Mouse (Mus musculus) heart, embryonic 10.5 days (tissue): Measurements from ENCODE around the gene Slc26a11. TPM values are rescaled to one million over a fixed set of nuclear protein-coding genes. Genes with fewer than 3 reads are reported as not detected.
"Not testable (repeated sequence)": the region's sequence is repeated elsewhere in the genome, so short reads cannot be mapped to it uniquely, and the experiment has no call there.

Source experiments
- DNase-seq: peaks from one replicate; pipeline ENCODE4 v3.0.0-alpha.2; 2017; ENCODE audit warnings: low spot score
- H3K27ac ChIP-seq: fragments of 300-500 bp; sonication (generic); 2 replicates; pipeline ENCODE4 v1.5.1; 2016; ENCODE audit warnings: mild to moderate bottlenecking
- H3K27me3 ChIP-seq: fragments of 300-500 bp; sonication (generic); 2 replicates; pipeline ENCODE4 v1.6.1; 2016; ENCODE audit warnings: mild to moderate bottlenecking; ENCODE audit not compliant: poor library complexity, insufficient read depth, severe bottlenecking
- H3K36me3 ChIP-seq: fragments of 300-500 bp; sonication (generic); 2 replicates; pipeline ENCODE4 v1.6.1; 2016; ENCODE audit warnings: mild to moderate bottlenecking, moderate library complexity
- H3K4me1 ChIP-seq: fragments of 300-500 bp; sonication (generic); 2 replicates; pipeline ENCODE4 v1.6.1; 2016; ENCODE audit warnings: mild to moderate bottlenecking
- H3K4me3 ChIP-seq: fragments of 300-500 bp; sonication (generic); 2 replicates; pipeline ENCODE4 v1.5.1; 2016; ENCODE audit warnings: mild to moderate bottlenecking, moderate library complexity
- H3K9me3 ChIP-seq: fragments of 300-500 bp; sonication (generic); 2 replicates; pipeline ENCODE4 v1.6.1; 2016; ENCODE audit warnings: mild to moderate bottlenecking, moderate library complexity
- WGBS: fragments of 180-500 bp; shearing (Covaris S2); methylation state at CpG from one replicate; pipeline ENCODE4 v1.1.7; 2016; 5-methylcytosine and 5-hydroxymethylcytosine counted together
- polyA plus RNA-seq: library from polyadenylated mRNA; unstranded; fragments of >200 nt; fragmentation: Nextera tagmentation; extraction: Ambion mirVana; gene quantifications from 2 replicates; pipeline ENCODE4 v1.2.1, GENCODE M21; 2016

Slc26a11 gene
- polyA plus RNA-seq, 1 experiment from 2014 or later = 10.8 TPM

DNA sequence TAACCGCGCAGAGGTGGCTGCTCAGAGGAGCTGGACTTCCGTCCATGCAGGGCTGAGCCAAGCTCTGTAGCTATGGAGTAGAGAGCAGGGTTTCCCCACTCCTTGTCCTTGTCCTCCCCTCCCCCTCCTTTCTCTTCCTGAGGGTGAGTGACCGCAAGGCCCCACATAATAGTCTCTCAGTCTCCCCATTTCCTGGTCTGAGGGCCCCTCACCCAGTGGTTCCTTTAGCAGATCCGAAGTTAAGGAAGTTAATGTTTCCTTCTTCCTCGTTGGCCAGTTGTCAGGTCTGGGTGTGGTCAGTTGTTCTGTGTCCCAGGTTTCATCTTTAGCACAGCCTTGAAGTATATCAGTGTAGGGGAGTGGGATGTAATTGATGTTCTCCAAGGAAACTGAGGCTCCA is 20.1 kb downstream of the Slc26a11 start:
- Histone ChIP-seq H3K36me3 (peaks cover 55% of the 10 kb centered on the region), H3K9me3 (no peaks in the 10 kb centered on the region), H3K4me3 (no peak overlapping the region), H3K27me3 (no peaks in the 10 kb centered on the region), H3K4me1 (peaks cover 18% of the 10 kb centered on the region), H3K27ac (no peak overlapping the region)
- WGBS = 72% methylated on average over 6 of the region's 6 CpGs
- DNase-seq = no peak

DNA sequence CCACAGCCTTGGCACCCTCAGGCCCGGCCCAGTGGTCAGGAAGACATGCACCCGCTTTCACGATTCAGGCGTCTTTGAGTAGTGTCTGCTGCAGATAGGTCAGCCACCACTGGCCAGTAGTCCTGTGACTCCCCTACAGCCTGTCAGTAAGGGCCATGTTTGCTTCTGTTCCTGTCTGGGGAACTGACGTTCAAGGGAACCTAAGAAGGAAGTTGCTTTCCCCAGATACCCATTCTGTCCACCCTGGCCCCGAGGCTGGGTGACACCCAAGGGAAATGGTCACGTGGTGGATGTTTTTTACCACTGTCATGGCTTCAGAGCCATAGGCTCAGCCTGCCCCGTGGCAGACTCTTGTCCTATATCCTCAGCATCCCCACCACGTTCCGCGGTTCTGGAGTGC is 22.0 kb downstream of the Slc26a11 start:
- 85% methylated on average over 11 of the region's 11 CpGs for WGBS
- Histone ChIP-seq H3K4me1 (peaks cover 28% of the 10 kb centered on the region), H3K36me3 (peaks cover 52% of the 10 kb centered on the region), H3K4me3 (no peak overlapping the region), H3K27me3 (no peaks in the 10 kb centered on the region), H3K9me3 (no peaks in the 10 kb centered on the region), H3K27ac (no peak overlapping the region)
- no peak for DNase-seq

DNA sequence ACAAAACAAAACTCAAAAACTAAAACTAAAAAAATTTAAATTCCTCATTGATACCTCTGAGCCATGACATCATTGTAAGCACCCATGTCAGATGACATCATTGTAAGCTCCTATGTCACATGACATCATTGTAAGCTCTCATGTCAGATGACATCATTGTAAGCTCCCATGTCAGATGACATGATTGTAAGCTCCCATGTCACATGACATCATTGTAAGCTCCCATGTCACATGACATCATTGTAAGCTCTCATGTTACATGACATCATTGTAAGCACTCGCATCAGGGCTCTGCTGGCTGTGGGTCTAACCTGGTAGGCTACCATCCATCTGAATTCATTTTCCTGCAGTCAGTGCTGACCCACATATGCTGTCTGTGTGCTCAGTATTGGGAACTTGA is 23.2 kb downstream of the Slc26a11 start:
- no peak for DNase-seq
- no peak overlapping the region for H3K27ac ChIP-seq
- H3K9me3 ChIP-seq = no peaks in the 10 kb centered on the region
- H3K36me3 ChIP-seq = peaks cover 50% of the 10 kb centered on the region
- H3K4me1 ChIP-seq = peaks cover 27% of the 10 kb centered on the region
- H3K4me3 ChIP-seq = no peak overlapping the region
- H3K27me3 ChIP-seq = no peaks in the 10 kb centered on the region
- 83% methylated on average over 1 of the region's 1 CpGs for WGBS

GRCm38 (mm10) chr11:119381631-119382337 is 26.4 kb downstream of the Slc26a11 start:
- Histone ChIP-seq H3K4me1 (peaks cover 23% of the 10 kb centered on the region), H3K9me3 (no peaks in the 10 kb centered on the region), H3K27me3 (no peaks in the 10 kb centered on the region), H3K36me3 (peaks cover 39% of the 10 kb centered on the region), H3K27ac (peak overlapping the region; percentile 78), H3K4me3 (0 out of 2 replicates have a peak overlapping the region, but pooled peaks have one; percentile 0)
- DNase-seq = no peak
- 36% methylated on average over 9 of the region's 9 CpGs for WGBS

GRCm38 (mm10) chr11:119382338-119382850 is 27.0 kb downstream of the Slc26a11 start:
- H3K36me3 ChIP-seq = peaks cover 33% of the 10 kb centered on the region
- peaks cover 29% of the 10 kb centered on the region for H3K4me1 ChIP-seq
- no peaks in the 10 kb centered on the region for H3K27me3 ChIP-seq
- no peaks in the 10 kb centered on the region for H3K9me3 ChIP-seq
- WGBS = 60% methylated on average over 6 of the region's 6 CpGs
- peak overlapping the region; percentile 78 for H3K27ac ChIP-seq
- H3K4me3 ChIP-seq = no peak overlapping the region
- DNase-seq = no peak

GRCm38 (mm10) chr11:119384904-119385303 is 29.5 kb downstream of the Slc26a11 start:
- Histone ChIP-seq H3K4me3 (no peak overlapping the region), H3K27ac (peak overlapping the region; percentile 52; the same call in 1 of the 2 replicates), H3K4me1 (peaks cover 49% of the 10 kb centered on the region), H3K9me3 (no peaks in the 10 kb centered on the region), H3K27me3 (peaks cover 16% of the 10 kb centered on the region; the same call in 1 of the 2 replicates), H3K36me3 (peaks cover 8% of the 10 kb centered on the region)
- no peak for DNase-seq
- WGBS = 53% methylated on average over 4 of the region's 4 CpGs

DNA sequence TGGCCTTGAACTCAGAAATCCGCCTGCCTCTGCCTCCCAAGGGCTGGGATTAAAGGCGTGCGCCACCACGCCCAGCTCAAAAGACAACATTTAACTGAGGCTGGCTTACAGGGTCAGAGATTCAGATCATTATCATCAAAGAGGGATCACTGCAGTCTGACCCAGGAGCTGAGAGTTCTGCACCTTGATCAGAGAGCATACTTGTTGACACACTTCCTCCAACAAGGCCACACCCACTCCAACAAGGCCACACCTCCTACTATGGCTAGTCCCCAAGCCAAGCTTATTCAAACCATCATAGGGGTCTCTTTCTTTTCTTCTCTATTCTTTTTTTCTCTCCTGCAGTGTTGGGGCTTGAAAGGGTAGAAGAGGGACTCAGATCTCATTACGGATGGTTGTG is 30.9 kb downstream of the Slc26a11 start:
- no peaks in the 10 kb centered on the region for H3K9me3 ChIP-seq
- WGBS = 95% methylated on average over 5 of the region's 5 CpGs

GRCm38 (mm10) chr11:119387273-119387672 is 31.9 kb downstream of the Slc26a11 start:
- 4% methylated on average over 3 of the region's 3 CpGs for WGBS
- peak overlapping the region; percentile 83 for H3K27ac ChIP-seq

More for the DNA sequence above, 30.9 kb downstream of the Slc26a11 start:
- no peak overlapping the region for H3K4me3 ChIP-seq
- H3K27me3 ChIP-seq = peaks cover 23% of the 10 kb centered on the region
- peaks cover 56% of the 10 kb centered on the region for H3K4me1 ChIP-seq
- 0 out of 2 replicates have a peak, but pooled peaks cover under 1% of the 10 kb centered on the region for H3K36me3 ChIP-seq
- no peak for DNase-seq
- no peak overlapping the region; the same call in 1 of the 2 replicates for H3K27ac ChIP-seq

GRCm38 (mm10) chr11:119389851-119390270 is 34.5 kb downstream of the Slc26a11 start:
- 0% methylated on average over 35 of the region's 35 CpGs for WGBS
- peak; percentile 92 for DNase-seq
- H3K27ac ChIP-seq = peak overlapping the region; percentile 93
- peaks cover 50% of the 10 kb centered on the region for H3K4me1 ChIP-seq
- H3K4me3 ChIP-seq = peak overlapping the region; percentile 79
- peaks cover 50% of the 10 kb centered on the region for H3K27me3 ChIP-seq
- no peaks in the 10 kb centered on the region for H3K36me3 ChIP-seq
- no peaks in the 10 kb centered on the region for H3K9me3 ChIP-seq

More at GRCm38 (mm10) chr11:119387273-119387672, 31.9 kb downstream of the Slc26a11 start:
- not testable (repeated sequence) for H3K9me3 ChIP-seq, H3K36me3 ChIP-seq, DNase-seq
- Histone ChIP-seq H3K4me1 (peaks cover 56% of the 10 kb centered on the region), H3K4me3 (peak overlapping the region; percentile 5; the same call in 1 of the 2 replicates), H3K27me3 (peaks cover 33% of the 10 kb centered on the region)

GRCm38 (mm10) chr11:119390271-119391231 is 35.2 kb downstream of the Slc26a11 start:
- Histone ChIP-seq H3K4me3 (peak overlapping the region; percentile 79), H3K36me3 (no peaks in the 10 kb centered on the region), H3K27me3 (peaks cover 57% of the 10 kb centered on the region), H3K4me1 (peaks cover 47% of the 10 kb centered on the region), H3K9me3 (no peaks in the 10 kb centered on the region), H3K27ac (peak overlapping the region; percentile 93)
- DNase-seq = peak; percentile 79
- 1% methylated on average over 53 of the region's 53 CpGs for WGBS

GRCm38 (mm10) chr11:119391386-119392000 is 36.1 kb downstream of the Slc26a11 start:
- H3K4me1 ChIP-seq = peaks cover 47% of the 10 kb centered on the region
- DNase-seq = no peak
- H3K9me3 ChIP-seq = no peaks in the 10 kb centered on the region
- 27% methylated on average over 7 of the region's 7 CpGs for WGBS
- peaks cover 67% of the 10 kb centered on the region for H3K27me3 ChIP-seq
- H3K27ac ChIP-seq = peak overlapping the region; percentile 93
- H3K4me3 ChIP-seq = peak overlapping the region; percentile 79
- 0 out of 2 replicates have a peak, but pooled peaks cover 5% of the 10 kb centered on the region for H3K36me3 ChIP-seq

DNA sequence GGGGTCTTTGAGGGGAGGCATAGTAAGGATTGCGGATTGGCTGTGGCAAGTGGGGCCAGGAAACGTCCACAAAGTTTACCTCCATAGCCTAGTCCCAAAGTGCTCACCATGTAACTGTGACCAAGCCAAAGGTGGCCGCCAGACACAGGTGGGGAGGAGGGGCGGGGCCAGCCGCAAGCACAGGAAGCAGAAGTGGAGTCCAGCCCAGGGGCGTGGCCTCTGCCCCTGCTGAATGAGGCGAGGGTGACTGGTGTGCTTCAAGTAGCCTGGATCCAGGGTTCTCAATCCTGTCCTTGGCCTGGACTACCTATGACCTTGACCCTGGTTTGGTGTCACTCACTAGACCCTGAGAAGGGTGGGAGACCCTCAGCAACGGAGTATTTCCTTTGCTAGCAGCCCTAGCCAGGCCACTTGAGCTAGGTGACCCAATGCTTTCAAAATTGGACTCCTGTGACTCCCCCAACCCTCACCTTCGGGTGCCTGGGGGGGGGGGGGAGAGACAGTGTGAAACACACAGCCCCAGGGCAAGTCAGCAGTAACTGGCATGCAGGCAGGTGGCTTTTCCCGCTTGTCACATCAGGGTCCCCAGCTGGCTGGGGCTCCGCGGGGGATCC is 36.8 kb downstream of the Slc26a11 start:
- peak overlapping the region; percentile 93 for H3K27ac ChIP-seq

More for the DNA sequence above, 36.8 kb downstream of the Slc26a11 start:
- Histone ChIP-seq H3K4me1 (peaks cover 43% of the 10 kb centered on the region), H3K9me3 (no peaks in the 10 kb centered on the region), H3K4me3 (peak overlapping the region; percentile 79), H3K36me3 (peaks cover 7% of the 10 kb centered on the region; the same call in 1 of the 2 replicates), H3K27me3 (peaks cover 71% of the 10 kb centered on the region)
- DNase-seq = peak; percentile 81
- 7% methylated on average over 12 of the region's 12 CpGs for WGBS
